24 mouse cellular contexts compared by ENCODE assay signal in genomic region chr13:44114856-44115255, GRCm38 (mm10).
"Had no signal": no experiment of that assay in that cellular context is flagged by ENCODE, and none has a peak within 500 bp of the region (broad histone marks: within the 10 kb centered on the region; RNA-seq: fewer than 3 reads in every experiment).

No protein-coding gene starts in this region.

- ATAC-seq: hindbrain, embryonic 16.5 days; inflammation-experienced regulatory T-cells, adult 6 months; intestine, postnatal 0 days; liver, embryonic 12.5 days had no signal

- H3K9me3 ChIP-seq: heart, embryonic 13.5 days; heart, embryonic 15.5 days; hindbrain, embryonic 10.5 days; hindbrain, embryonic 12.5 days; limb, embryonic 13.5 days; limb, embryonic 15.5 days; liver, embryonic 12.5 days had no signal

- H3K9ac ChIP-seq: heart, embryonic 13.5 days; heart, embryonic 15.5 days; hindbrain, embryonic 12.5 days; hindbrain, embryonic 14.5 days; limb, embryonic 13.5 days; limb, embryonic 15.5 days; liver, embryonic 12.5 days had no signal

- H3K36me3 ChIP-seq: heart, embryonic 13.5 days; heart, embryonic 15.5 days; hindbrain, embryonic 10.5 days; hindbrain, embryonic 12.5 days; limb, embryonic 13.5 days; limb, embryonic 15.5 days; liver, embryonic 12.5 days had no signal

- H3K4me1 ChIP-seq: heart, embryonic 15.5 days; limb, embryonic 15.5 days; liver, embryonic 12.5 days had no signal

- H3K4me2 ChIP-seq: heart, embryonic 11.5 days; heart, embryonic 13.5 days; heart, embryonic 15.5 days; hindbrain, embryonic 12.5 days; hindbrain, embryonic 14.5 days; limb, embryonic 13.5 days; limb, embryonic 15.5 days; liver, embryonic 12.5 days had no signal

- DNase-seq: gastrocnemius, adult 2 months; gastrocnemius, postnatal 10 days; gastrocnemius, postnatal 25 days; heart, postnatal 14 days; heart, postnatal 4 days; kidney, adult 18-20 months; kidney, adult 8-10 months; kidney, postnatal 10 days; kidney, postnatal 25 days; kidney, postnatal 4 days had no signal

- H3K27me3 ChIP-seq: heart, embryonic 13.5 days; heart, embryonic 15.5 days; hindbrain, embryonic 12.5 days; liver, embryonic 12.5 days had no signal

- H3K27ac ChIP-seq: gastrocnemius, adult 2 months; heart, embryonic 13.5 days; heart, embryonic 15.5 days; hindbrain, embryonic 10.5 days; hindbrain, embryonic 12.5 days; hindbrain, embryonic 14.5 days; layer of hippocampus, adult 2 months; left cerebral cortex, adult 2 months; limb, embryonic 13.5 days; limb, embryonic 15.5 days; liver, embryonic 12.5 days had no signal

- H3K4me3 ChIP-seq: gastrocnemius, adult 2 months; heart, embryonic 13.5 days; heart, embryonic 15.5 days; hindbrain, embryonic 10.5 days; hindbrain, embryonic 12.5 days; layer of hippocampus, adult 2 months; left cerebral cortex, adult 2 months; limb, embryonic 13.5 days; limb, embryonic 15.5 days; liver, embryonic 12.5 days had no signal
